Mouse (Mus musculus) embryonic facial prominence, embryonic 11.5 days (tissue): ENCODE data around the gene 6430550D23Rik. TPM values are rescaled to one million over a fixed set of nuclear protein-coding genes. Genes with fewer than 3 reads are reported as not detected.
"Not testable (repeated sequence)": the region's sequence is repeated elsewhere in the genome, so short reads cannot be mapped to it uniquely, and the experiment has no call there.

ENCODE experiments used
- ATAC-seq: fragments of 200-750 bp; cut with Nextera tagmentation; replicated peaks from 2 replicates; pipeline ENCODE4 v1.8.0; 2017; ENCODE audit warnings: low read depth; ENCODE audit not compliant: insufficient number of reproducible peaks, low FRiP score, low TSS enrichment
- DNase-seq: peaks from one replicate; pipeline ENCODE4 v3.0.0-alpha.2; 2015; ENCODE audit warnings: low spot score
- H3K27ac ChIP-seq: fragments of 300-500 bp; sonication (generic); replicated peaks from 2 replicates; pipeline ENCODE4 v1.5.1; 2014; ENCODE audit warnings: mild to moderate bottlenecking, low read depth, low read length, control low read depth
- H3K27me3 ChIP-seq: fragments of 300-500 bp; sonication (generic); 2 replicates; pipeline ENCODE4 v1.6.1; 2014; ENCODE audit warnings: mild to moderate bottlenecking, low read length, moderate library complexity, mixed read lengths; ENCODE audit not compliant: control insufficient read depth, insufficient read depth
- H3K36me3 ChIP-seq: fragments of 300-500 bp; sonication (generic); replicated peaks from 2 replicates; pipeline ENCODE4 v1.6.1; 2014; ENCODE audit warnings: low read depth, mild to moderate bottlenecking, low read length, moderate library complexity, mixed read lengths; ENCODE audit not compliant: control insufficient read depth, insufficient read depth
- H3K4me1 ChIP-seq: fragments of 300-500 bp; sonication (generic); 2 replicates; pipeline ENCODE4 v1.6.1; 2014; ENCODE audit warnings: low read length, mixed read lengths; ENCODE audit not compliant: control insufficient read depth, insufficient read depth
- H3K4me2 ChIP-seq: fragments of 300-500 bp; sonication (generic); 2 replicates; pipeline ENCODE4 v1.6.1; 2014; ENCODE audit warnings: low read depth, mild to moderate bottlenecking, control low read depth, low read length, moderate library complexity
- H3K4me3 ChIP-seq: fragments of 300-500 bp; sonication (generic); 2 replicates; pipeline ENCODE4 v1.5.1; 2014; ENCODE audit warnings: low read depth, low read length, control low read depth
- H3K9ac ChIP-seq: fragments of 300-500 bp; sonication (generic); replicated peaks from 2 replicates; pipeline ENCODE4 v1.6.1; 2014; ENCODE audit warnings: mild to moderate bottlenecking, control low read depth, low read length
- H3K9me3 ChIP-seq: fragments of 300-500 bp; sonication (generic); replicated peaks from 2 replicates; pipeline ENCODE4 v1.6.1; 2016; ENCODE audit warnings: mild to moderate bottlenecking, low read length, inconsistent platforms, mixed read lengths; ENCODE audit not compliant: control insufficient read depth
- WGBS: fragments of 180-500 bp; shearing (Covaris S2); extraction: QIAGEN DNeasy Blood & Tissue Kit; methylation state at CpG from one replicate; pipeline ENCODE4 v1.1.7; 2014; 5-methylcytosine and 5-hydroxymethylcytosine counted together
- polyA plus RNA-seq: library from polyadenylated mRNA; unstranded; fragments of >200 nt; fragmentation: Nextera tagmentation; extraction: Ambion mirVana; gene quantifications from 2 replicates; pipeline ENCODE4 v1.2.1, GENCODE M21; 2014

Gene 6430550D23Rik
- polyA plus RNA-seq, 1 experiment from 2014 or later = 1.5 TPM

DNA sequence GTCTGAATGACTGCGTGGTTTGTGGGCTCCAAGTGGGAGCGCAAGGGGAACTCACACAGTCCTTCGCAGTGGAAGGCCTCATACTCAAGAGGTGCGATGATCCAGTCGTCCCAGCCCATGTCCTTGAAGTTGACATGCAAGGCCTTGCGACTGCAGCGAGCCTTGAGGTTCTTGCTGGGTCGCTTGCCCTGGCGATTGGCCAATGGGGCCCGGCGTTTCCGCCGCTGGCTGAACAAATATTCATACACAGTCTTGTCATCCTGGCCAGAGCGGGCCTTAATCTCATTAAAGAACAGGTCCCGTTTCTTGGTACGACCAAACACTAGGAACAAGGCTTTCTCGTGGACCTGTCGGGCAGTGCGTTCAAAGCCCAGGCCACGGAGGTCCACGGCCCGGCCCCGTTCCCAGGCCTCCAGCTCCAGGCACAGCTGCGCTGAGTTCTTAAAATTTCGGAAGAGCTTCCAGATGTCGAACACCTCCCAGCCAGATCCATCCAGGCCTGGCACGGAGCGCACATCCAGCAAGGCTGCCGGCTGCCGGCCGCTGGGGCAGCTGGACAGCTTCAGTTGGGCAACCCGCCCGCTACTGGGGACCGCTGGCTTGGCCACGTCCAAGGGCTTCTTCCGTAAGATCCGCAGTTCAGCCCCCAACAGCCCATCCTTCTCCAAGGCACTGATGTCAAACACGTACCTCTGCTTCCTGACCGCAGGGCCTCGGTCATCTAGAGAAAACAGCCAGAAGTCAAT, 65.9 kb downstream of the 6430550D23Rik start:
- H3K4me1 ChIP-seq = peaks cover 3% of the 10 kb centered on the region; the same call in 1 of the 2 replicates

DNA sequence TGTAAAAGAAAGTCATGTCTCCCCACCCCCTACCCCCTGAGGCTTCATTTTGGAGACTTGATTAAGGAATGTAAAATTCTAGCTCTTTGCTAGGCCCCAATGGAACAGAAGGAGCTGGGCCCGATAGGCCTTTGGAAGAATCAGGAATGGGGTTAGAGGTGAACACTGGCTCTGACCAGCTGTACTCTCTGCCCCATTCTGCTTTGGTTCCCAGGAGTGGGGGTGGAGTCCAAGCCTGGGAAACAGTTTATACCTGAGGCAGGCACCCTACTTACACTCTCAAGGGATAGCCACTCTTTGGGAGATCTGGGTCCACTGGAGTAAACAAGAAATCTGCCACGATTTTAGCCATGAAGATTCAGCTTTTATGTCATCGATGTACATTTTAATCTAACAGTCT, 67.1 kb downstream of the 6430550D23Rik start, which contains the start of gene Gm15557:
Gene Gm15557, plus strand, starts transcription at position 48 of the 400 bp plus-strand sequence.
- Histone ChIP-seq H3K9me3 (no peaks in the 10 kb centered on the region), H3K4me1 (peaks cover 3% of the 10 kb centered on the region; the same call in 1 of the 2 replicates), H3K27ac (no peak within 1 kb of the TSS), H3K36me3 (no peaks in the 10 kb centered on the region), H3K27me3 (no peaks in the 10 kb centered on the region), H3K4me2 (no peak within 1 kb of the TSS), H3K9ac (no peak within 1 kb of the TSS), H3K4me3 (no peak within 1 kb of the TSS)
- DNase-seq (no peak), ATAC-seq (no peak)
- WGBS = 82% methylated on average over 3 of the region's 3 CpGs

More for the DNA sequence above, 65.9 kb downstream of the 6430550D23Rik start:
- DNase-seq (no peak), ATAC-seq (no peak)
- Histone ChIP-seq H3K9me3 (no peaks in the 10 kb centered on the region), H3K4me2 (no peak overlapping the region), H3K4me3 (no peak overlapping the region), H3K9ac (no peak overlapping the region), H3K27ac (no peak overlapping the region), H3K27me3 (no peaks in the 10 kb centered on the region), H3K36me3 (no peaks in the 10 kb centered on the region)
- 79% methylated on average over 40 of the region's 40 CpGs for WGBS

DNA sequence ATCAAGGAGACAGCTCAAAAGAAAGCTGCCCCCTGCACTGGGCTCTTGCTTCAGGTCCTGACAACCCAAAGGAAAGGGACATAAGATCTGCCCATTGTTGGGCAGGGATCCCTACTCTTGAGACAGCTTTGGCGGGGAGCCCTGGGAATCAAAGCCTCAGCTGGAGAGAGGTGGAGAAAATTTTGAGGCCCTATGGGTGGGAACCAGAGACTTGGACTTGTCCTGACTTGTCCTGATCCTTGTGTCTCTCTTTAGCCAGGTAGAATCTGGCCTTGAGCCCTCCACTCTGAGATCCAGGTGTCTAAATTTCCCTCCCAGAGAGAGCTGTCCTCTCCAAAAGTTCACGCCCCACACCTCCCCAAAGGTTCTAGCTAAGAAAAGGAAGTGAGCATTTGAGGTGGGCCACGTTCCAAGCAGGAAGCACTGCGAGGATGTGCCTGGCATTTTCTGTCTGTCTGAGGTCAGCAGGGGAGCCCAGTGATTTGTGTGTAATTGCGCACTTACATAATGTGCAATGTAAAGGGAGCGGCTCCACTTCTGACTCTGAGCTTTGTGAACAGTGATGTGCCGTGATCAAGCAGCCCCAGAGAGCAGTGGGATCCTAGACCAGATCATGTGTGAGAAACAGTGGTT, 67.8 kb downstream of the 6430550D23Rik start:
- Histone ChIP-seq H3K4me3 (no peak overlapping the region), H3K9me3 (no peaks in the 10 kb centered on the region), H3K36me3 (no peaks in the 10 kb centered on the region), H3K27ac (no peak overlapping the region), H3K27me3 (no peaks in the 10 kb centered on the region), H3K4me1 (peaks cover 3% of the 10 kb centered on the region; the same call in 1 of the 2 replicates), H3K4me2 (no peak overlapping the region), H3K9ac (no peak overlapping the region)
- no peak for ATAC-seq
- WGBS = 68% methylated on average over 7 of the region's 7 CpGs
- DNase-seq = no peak

DNA sequence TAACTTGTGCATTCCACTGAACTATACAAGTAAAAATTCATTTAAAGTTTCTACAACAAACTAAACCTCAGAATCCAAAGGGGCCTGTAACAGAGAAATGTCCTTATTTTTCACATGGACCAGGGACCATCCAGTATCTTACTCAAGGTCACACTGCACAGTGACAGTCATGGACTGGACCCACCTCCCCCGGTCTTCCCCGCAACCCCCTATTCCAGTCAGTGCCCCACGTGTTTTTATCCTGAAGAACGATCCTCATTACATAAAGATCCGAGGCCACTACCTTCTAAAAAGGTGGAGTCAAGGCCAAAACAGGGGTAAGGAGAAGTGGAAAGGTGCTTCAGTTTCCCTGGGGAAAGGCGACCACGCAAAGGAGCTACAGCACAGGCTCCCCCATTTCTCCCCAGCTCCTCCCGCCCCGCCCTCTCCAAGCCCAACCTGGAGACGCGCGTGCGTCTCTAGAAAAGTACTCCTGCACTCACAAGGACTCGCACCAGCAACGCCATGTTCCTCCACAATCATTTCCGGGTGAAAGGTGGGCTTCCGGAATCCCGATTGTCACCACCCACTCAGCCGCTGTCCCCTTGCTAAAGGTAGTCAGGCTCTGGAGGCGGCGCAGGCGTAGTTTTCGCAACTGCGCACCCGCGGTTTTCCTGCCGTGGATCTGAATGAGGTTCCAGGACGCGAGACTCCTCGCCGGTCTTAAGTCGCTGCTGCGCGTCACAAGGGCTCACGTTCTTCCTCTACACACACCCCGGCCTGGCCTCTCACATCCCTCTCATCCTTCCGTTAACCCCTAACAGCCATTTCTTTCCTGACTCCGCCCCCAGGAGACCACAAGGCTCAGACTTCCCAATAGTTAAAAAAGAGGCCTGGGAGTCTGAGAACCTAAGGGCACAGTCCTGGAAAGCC, 78.0 kb downstream of the 6430550D23Rik start, which contains the start of gene Uqcc1:
Gene Uqcc1, minus strand, starts transcription at position 780 of the 912 bp plus-strand sequence.
- DNase-seq (peak; percentile 96), ATAC-seq (peak; percentile 90)
- H3K36me3 ChIP-seq = no peaks in the 10 kb centered on the region
- peak within 1 kb of the TSS; percentile 70 for H3K9ac ChIP-seq
- peak within 1 kb of the TSS; percentile 67 for H3K4me3 ChIP-seq
- H3K4me1 ChIP-seq = peaks cover 2% of the 10 kb centered on the region; the same call in 1 of the 2 replicates
- WGBS = under 1% methylated on average over 38 of the region's 38 CpGs
- H3K9me3 ChIP-seq = no peaks in the 10 kb centered on the region
- H3K4me2 ChIP-seq = peak within 1 kb of the TSS; percentile 61
- H3K27me3 ChIP-seq = no peaks in the 10 kb centered on the region
- peak within 1 kb of the TSS; percentile 63 for H3K27ac ChIP-seq

DNA sequence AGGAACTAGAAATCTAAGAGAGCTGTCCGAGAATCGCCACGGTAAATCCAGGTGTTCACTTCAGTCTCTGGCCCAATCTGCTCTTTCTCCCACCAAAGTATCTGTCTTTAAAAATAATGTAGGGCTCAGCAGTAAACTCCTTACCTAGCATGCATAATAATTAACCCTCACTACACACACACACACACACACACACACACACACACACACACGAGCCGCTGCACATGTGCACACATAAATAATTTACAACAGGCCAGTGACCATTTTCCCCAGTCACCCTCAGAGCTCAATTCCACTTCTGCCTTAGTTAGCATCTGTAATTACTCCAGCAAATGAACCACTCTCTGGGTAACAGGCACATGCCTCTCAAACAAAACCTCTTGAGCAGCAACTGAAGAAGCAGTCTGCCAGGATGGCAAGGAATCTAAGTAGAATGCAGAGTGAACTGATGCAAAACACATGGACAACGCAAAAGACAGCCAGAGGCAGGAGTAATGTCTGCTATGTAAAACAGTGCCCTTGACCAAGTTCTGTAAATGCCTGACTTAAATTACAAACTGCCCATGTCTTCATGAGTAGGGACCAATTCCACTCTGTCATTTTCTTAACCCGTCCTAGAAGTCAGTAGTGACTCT, 78.9 kb downstream of the 6430550D23Rik start:
- H3K27me3 ChIP-seq = no peaks in the 10 kb centered on the region
- peak overlapping the region; percentile 61 for H3K4me2 ChIP-seq
- H3K4me3 ChIP-seq = peak overlapping the region; percentile 67
- ATAC-seq = no peak
- no peak overlapping the region for H3K27ac ChIP-seq
- H3K36me3 ChIP-seq = no peaks in the 10 kb centered on the region
- no peak overlapping the region for H3K9ac ChIP-seq
- peak; percentile 54 for DNase-seq
- WGBS = 72% methylated on average over 7 of the region's 7 CpGs
- H3K4me1 ChIP-seq = peaks cover 2% of the 10 kb centered on the region; the same call in 1 of the 2 replicates
- no peaks in the 10 kb centered on the region for H3K9me3 ChIP-seq

DNA sequence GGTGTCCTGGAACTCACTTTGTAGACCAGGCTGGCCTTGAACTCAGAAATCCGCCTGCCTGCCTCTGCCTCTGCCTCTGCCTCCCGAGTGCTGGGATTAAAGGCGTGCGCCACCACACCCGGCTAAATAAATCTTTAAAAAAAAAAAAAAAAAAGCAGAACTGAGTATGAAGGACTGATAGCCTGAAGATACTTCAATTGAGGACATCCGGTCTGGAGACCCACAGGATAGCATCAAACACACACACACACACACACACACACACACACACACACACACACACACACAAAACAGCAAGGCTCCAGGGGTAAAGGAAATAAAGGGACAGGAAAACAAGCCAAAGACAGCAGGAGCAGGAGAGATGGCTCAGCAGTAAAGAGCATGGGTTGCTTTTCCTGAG, 82.6 kb downstream of the 6430550D23Rik start:
- not testable (repeated sequence) for H3K4me1 ChIP-seq, ATAC-seq, H3K27ac ChIP-seq, H3K4me3 ChIP-seq, H3K9me3 ChIP-seq, H3K27me3 ChIP-seq, DNase-seq, H3K9ac ChIP-seq, H3K4me2 ChIP-seq, H3K36me3 ChIP-seq
- WGBS = 94% methylated on average over 6 of the region's 6 CpGs
